Mouse (Mus musculus): ENCODE measurements around the gene Usp17ld.

DNA sequence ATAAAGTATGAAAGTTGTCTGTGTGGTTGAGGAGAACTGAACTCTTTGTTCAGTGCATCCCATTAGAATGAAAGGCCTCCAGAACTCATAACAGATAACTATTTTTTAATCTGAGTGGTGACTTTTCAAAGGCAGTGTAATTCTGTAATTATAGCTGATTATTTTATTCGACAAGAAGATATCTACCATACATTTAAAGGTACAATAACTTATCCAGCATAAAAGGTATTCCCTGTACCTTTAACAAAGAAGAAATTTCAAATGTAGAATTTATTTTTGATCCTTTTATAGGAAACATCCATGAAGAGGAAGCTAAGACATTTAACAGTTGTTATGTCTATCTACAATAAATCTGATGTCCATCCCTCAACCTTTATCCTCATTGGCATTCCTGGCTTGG, 40.7 kb downstream of the Usp17ld start, which contains the start of gene Olfr593:
- TF ChIP-seq ZC3H11A (IDR thresholded peaks at IDR 0.05; ENCODE audit: borderline replicate concordance, low read depth, low read length) = no peak
- no peak for TF ChIP-seq CHD2 (IDR thresholded peaks at IDR 0.05; ENCODE audit: low read depth, low read length)
- no peak for TF ChIP-seq HCFC1 (IDR thresholded peaks at IDR 0.05; ENCODE audit: borderline replicate concordance, insufficient read depth, low read length)

Data from ES-E14 (cell line).